Mouse (Mus musculus): ENCODE results near the gene Gpr31b. TPM values are rescaled to one million over a fixed set of nuclear protein-coding genes. Genes with fewer than 3 reads are reported as not detected.
A peak's percentile ranks its signal among the peaks of the same experiment; 100 is the strongest.
"Not testable (repeated sequence)": the region's sequence is repeated elsewhere in the genome, so short reads cannot be mapped to it uniquely, and the experiment has no call there.

The Gpr31b gene
- polyA plus RNA-seq, 1 experiment from 2014 or later: 0.13 TPM

DNA sequence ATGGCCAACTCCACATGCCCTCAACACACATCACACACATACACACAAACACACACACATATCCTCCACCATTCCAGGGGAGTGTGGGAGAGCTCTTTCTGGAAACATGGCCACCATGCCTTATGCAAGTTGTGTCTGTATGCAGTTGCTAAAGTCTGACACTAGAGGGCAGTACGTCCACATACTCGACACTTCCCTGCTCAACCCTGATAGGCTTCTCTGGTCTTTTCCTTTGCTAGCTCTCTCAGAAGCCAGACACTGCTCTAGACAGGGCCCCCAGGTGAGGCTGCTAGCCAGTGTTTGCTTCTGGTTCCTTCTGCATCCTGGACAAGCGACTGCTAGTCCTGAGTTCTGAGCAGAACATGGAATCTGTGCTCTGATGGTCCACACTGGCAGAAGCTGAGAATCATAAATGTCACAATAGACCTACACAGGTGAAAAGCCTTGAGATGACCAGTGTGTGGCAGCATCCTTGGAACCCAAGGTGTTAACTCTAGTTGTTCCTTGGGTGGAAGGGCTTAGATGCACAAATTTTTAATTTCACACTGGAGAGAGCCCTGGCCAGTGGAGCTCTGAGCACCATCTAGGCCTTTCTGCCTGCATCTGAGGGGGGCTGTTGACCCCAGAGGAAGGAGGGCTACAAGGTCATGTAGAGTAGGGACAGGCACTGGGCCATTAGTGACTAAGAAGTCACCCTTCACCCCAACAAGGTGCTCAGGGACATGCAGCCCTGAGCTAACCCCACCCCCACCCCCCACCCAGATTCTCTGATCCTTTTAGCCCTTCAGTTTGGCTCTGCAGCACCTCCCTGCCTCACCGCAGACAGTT lies 8.0 kb downstream of the Gpr31b start:
- not testable (repeated sequence) for H3K9ac ChIP-seq (ENCODE audit: low read depth, low read length); H3K4me2 ChIP-seq (replicated peaks; ENCODE audit: low read depth); H3K36me3 ChIP-seq (ENCODE audit: control insufficient read depth, insufficient read depth); H3K4me1 ChIP-seq (replicated peaks; ENCODE audit: control insufficient read depth, insufficient read depth, low read length); H3K4me3 ChIP-seq (ENCODE audit: low read depth, low read length); H3K27me3 ChIP-seq (replicated peaks; ENCODE audit: control insufficient read depth, insufficient read depth, low read length); H3K27ac ChIP-seq (ENCODE audit: low read depth, low read length); H3K9me3 ChIP-seq (ENCODE audit: control insufficient read depth)
- peak; percentile 73 for TF ChIP-seq CTCF (IDR thresholded peaks at IDR 0.05; ENCODE audit: low read depth)
- peak; percentile 39; the same call in 1 of the 2 replicates for ATAC-seq
- WGBS: 4% methylated on average over 3 of the region's 4 CpGs

DNA sequence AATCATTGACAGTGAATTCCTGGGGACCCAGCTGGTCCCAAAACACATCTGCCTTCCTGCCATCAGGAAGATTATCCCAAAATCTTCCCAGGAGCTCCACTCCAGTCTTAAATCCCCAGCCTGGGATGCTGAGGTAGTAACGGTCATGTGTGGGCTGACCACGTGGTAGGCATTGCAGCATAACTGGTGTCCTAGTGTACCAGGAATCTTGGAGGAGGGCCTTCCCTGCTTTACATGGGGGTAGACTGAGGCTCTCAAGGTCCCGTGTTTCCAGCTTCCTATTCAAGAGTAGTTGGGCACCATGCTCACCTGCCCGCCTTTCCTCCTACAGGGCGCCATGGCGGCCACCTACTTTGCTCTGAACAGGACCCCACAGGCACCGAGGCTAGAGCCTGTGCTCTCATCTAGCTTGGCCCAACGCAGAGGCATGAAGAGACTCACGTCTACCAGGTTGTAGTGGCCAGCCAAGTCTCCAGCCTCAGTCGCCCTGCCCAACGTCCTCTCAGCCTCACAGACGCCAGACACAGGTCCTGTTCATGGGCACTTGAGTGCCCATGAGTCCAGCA lies 15.4 kb downstream of the Gpr31b start:
- H3K4me3 ChIP-seq (ENCODE audit: low read depth, low read length); H3K4me2 ChIP-seq (replicated peaks; ENCODE audit: low read depth): not testable (repeated sequence)

DNA sequence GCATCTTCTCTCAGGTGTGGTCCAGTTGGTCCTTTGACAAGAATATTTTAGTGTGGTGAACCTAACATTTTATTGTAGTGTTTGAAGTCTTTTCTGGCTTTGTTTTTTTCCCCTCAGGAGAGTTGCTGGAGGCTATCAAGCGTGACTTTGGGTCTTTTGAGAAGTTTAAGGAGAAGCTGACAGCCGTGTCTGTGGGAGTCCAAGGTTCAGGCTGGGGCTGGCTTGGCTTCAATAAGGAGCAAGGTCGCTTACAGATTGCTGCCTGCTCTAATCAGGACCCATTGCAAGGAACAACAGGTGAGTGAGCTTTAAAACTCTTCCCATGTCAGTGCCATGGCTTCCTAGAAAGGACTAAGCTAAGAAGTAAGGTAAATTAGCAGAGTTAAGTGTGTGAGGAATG lies 38.8 kb downstream of the Gpr31b start:
- no peak overlapping the region for H3K4me3 ChIP-seq (ENCODE audit: low read depth, low read length)
- H3K4me2 ChIP-seq (replicated peaks; ENCODE audit: low read depth): no peak overlapping the region
- no peaks in the 10 kb centered on the region for H3K9me3 ChIP-seq (ENCODE audit: control insufficient read depth)
- ATAC-seq: no peak
- H3K4me1 ChIP-seq (replicated peaks; ENCODE audit: control insufficient read depth, insufficient read depth, low read length): 0 out of 2 replicates have a peak, but pooled peaks cover 5% of the 10 kb centered on the region
- H3K36me3 ChIP-seq (ENCODE audit: control insufficient read depth, insufficient read depth): peaks cover 35% of the 10 kb centered on the region
- no peaks in the 10 kb centered on the region for H3K27me3 ChIP-seq (replicated peaks; ENCODE audit: control insufficient read depth, insufficient read depth, low read length)
- H3K27ac ChIP-seq (ENCODE audit: low read depth, low read length): no peak overlapping the region
- H3K9ac ChIP-seq (ENCODE audit: low read depth, low read length): no peak overlapping the region
- 51% methylated on average over 3 of the region's 3 CpGs for WGBS
- no peak for TF ChIP-seq CTCF (IDR thresholded peaks at IDR 0.05; ENCODE audit: low read depth)

More for the DNA sequence above, 15.4 kb downstream of the Gpr31b start:
- not testable (repeated sequence) for H3K27ac ChIP-seq (ENCODE audit: low read depth, low read length); H3K27me3 ChIP-seq (replicated peaks; ENCODE audit: control insufficient read depth, insufficient read depth, low read length); H3K4me1 ChIP-seq (replicated peaks; ENCODE audit: control insufficient read depth, insufficient read depth, low read length); H3K36me3 ChIP-seq (ENCODE audit: control insufficient read depth, insufficient read depth); H3K9me3 ChIP-seq (ENCODE audit: control insufficient read depth); H3K9ac ChIP-seq (ENCODE audit: low read depth, low read length); ATAC-seq
- 91% methylated on average over 4 of the region's 12 CpGs for WGBS

DNA sequence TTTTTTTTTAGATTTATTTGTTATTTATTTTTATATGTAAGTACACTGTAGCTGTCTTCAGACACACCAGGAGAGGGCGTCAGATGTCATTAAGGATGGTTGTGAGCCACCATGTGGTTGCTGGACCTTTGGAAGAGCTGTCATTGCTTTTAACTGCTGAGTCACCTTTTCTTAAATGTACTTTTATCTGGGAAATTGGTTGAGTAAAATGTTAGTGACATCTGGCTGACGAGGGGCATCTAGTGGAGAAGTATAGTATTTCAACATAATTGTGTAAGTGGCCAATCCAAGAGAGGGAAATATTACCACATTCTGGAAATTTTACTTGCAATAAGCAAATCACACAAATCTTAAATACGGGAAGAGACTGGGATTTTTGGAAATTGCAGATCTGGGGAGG lies 42.2 kb downstream of the Gpr31b start:
- Histone ChIP-seq H3K9me3 (ENCODE audit: control insufficient read depth) (no peaks in the 10 kb centered on the region), H3K4me3 (ENCODE audit: low read depth, low read length) (no peak overlapping the region), H3K9ac (ENCODE audit: low read depth, low read length) (no peak overlapping the region), H3K27me3 (replicated peaks; ENCODE audit: control insufficient read depth, insufficient read depth, low read length) (no peaks in the 10 kb centered on the region), H3K4me2 (replicated peaks; ENCODE audit: low read depth) (no peak overlapping the region), H3K36me3 (ENCODE audit: control insufficient read depth, insufficient read depth) (peaks cover 21% of the 10 kb centered on the region), H3K27ac (ENCODE audit: low read depth, low read length) (no peak overlapping the region), H3K4me1 (replicated peaks; ENCODE audit: control insufficient read depth, insufficient read depth, low read length) (peaks cover 10% of the 10 kb centered on the region; the same call in 1 of the 2 replicates)
- peak; percentile 14; the same call in 1 of the 2 replicates for ATAC-seq
- WGBS: 19% methylated on average over 3 of the region's 3 CpGs
- TF ChIP-seq CTCF (IDR thresholded peaks at IDR 0.05; ENCODE audit: low read depth): peak; percentile 74

DNA sequence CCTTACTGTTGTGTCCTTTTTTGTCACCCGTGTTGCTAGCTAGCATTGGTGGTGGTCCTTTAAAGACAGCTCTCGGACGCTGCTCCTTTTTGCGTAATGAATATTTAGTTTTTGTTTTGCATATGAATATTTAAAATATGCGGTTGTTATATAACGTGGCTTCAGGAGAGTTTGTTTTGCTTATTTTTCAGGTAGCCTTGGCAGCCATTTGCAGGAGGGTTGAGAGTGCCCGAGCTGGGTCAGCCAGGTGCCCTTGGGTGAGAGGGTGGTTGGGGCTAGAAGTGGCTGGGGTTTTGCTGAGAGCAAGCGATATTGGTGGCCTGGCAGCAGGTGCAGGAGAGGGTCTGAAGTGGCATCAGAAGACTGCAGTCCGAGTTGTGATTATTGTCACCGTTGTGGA lies 43.6 kb downstream of the Gpr31b start:
- Histone ChIP-seq H3K27ac (ENCODE audit: low read depth, low read length) (peak overlapping the region; percentile 94), H3K4me3 (ENCODE audit: low read depth, low read length) (peak overlapping the region; percentile 80), H3K36me3 (ENCODE audit: control insufficient read depth, insufficient read depth) (0 out of 2 replicates have a peak, but pooled peaks cover 11% of the 10 kb centered on the region), H3K9me3 (ENCODE audit: control insufficient read depth) (no peaks in the 10 kb centered on the region), H3K4me2 (replicated peaks; ENCODE audit: low read depth) (peak overlapping the region; percentile 87), H3K9ac (ENCODE audit: low read depth, low read length) (peak overlapping the region; percentile 72), H3K27me3 (replicated peaks; ENCODE audit: control insufficient read depth, insufficient read depth, low read length) (no peaks in the 10 kb centered on the region), H3K4me1 (replicated peaks; ENCODE audit: control insufficient read depth, insufficient read depth, low read length) (peaks cover 10% of the 10 kb centered on the region; the same call in 1 of the 2 replicates)
- WGBS: 4% methylated on average over 10 of the region's 10 CpGs
- no peak for ATAC-seq
- no peak for TF ChIP-seq CTCF (IDR thresholded peaks at IDR 0.05; ENCODE audit: low read depth)

DNA sequence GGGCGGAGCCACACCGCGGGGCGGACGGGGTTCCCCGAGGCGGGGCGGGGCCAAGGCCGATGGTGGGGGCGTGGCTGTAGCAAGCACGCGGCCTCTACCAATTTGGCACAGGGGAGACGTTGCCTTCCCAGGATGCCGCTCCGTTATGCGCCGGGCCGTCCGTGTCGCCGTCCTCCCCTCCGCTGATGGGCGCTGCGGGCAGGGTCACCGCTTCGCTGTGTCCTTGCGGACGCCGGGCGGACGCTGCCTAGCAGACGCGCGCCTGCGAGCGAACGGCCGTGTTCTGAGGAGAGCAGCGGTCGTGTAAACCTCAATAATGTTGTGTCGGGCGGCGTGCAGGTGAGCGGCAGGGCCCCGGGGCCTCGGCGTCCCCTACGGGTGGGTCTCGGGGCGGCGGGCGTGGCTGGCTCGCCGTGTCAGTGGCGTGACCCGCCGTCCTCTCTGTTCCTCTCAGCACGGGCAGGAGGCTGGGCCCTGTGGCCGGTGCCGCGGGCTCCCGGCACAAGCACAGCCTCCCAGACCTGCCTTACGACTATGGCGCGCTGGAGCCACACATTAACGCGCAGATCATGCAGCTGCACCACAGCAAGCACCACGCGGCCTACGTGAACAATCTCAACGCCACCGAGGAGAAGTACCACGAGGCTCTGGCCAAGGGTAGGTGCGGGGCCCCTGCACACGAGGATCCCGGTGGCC lies 44.2 kb downstream of the Gpr31b start:
- under 1% methylated on average over 68 of the region's 76 CpGs for whole genome bisulfite sequencing
- 0 out of 2 replicates have a peak, but pooled peaks cover 9% of the 10 kb centered on the region for H3K36me3 ChIP-seq (ENCODE audit: control insufficient read depth, insufficient read depth)
- peak; percentile 40 for TF ChIP-seq CTCF (IDR thresholded peaks at IDR 0.05; ENCODE audit: low read depth)
- no peaks in the 10 kb centered on the region for H3K27me3 ChIP-seq (replicated peaks; ENCODE audit: control insufficient read depth, insufficient read depth, low read length)
- ATAC-seq: peak; percentile 97
- H3K4me1 ChIP-seq (replicated peaks; ENCODE audit: control insufficient read depth, insufficient read depth, low read length): peaks cover 10% of the 10 kb centered on the region; the same call in 1 of the 2 replicates
- H3K9me3 ChIP-seq (ENCODE audit: control insufficient read depth): no peaks in the 10 kb centered on the region
- H3K9ac ChIP-seq (ENCODE audit: low read depth, low read length): peak overlapping the region; percentile 72
- H3K27ac ChIP-seq (ENCODE audit: low read depth, low read length): peak overlapping the region; percentile 94
- peak overlapping the region; percentile 87 for H3K4me2 ChIP-seq (replicated peaks; ENCODE audit: low read depth)
- H3K4me3 ChIP-seq (ENCODE audit: low read depth, low read length): peak overlapping the region; percentile 80
